Mouse (Mus musculus): ENCODE results near the gene Mtnr1b.

- TF ChIP-seq CTCF (IDR thresholded peaks at IDR 0.05; ENCODE audit: low read depth, low read length): no peak; the same call in 1 of the 2 replicates
- TF ChIP-seq POLR2AphosphoS5 (IDR thresholded peaks at IDR 0.05; ENCODE audit: insufficient replicate concordance, low read depth, low read length): no peak
- no peak for TF ChIP-seq GATA2 (IDR thresholded peaks at IDR 0.05; ENCODE audit: borderline replicate concordance, low read depth, low read length)
These were observed 5.8 kb upstream of the Mtnr1b start for GRCm38 (mm10) chr9:15880160-15880603.

All from G1E (cell line).